Mouse (Mus musculus): ENCODE data around the gene Slc1a2.

GRCm38 (mm10) chr2:102771304-102771703, 112.8 kb downstream of the Slc1a2 start:
- TF ChIP-seq CTCF (IDR thresholded peaks at IDR 0.05; ENCODE audit: low read depth, low read length) (no peak), GATA1 (IDR thresholded peaks at IDR 0.05; ENCODE audit: borderline replicate concordance, low read length) (no peak), POLR2AphosphoS5 (IDR thresholded peaks at IDR 0.05; ENCODE audit: insufficient replicate concordance, low read depth, low read length) (no peak), TAL1 (conservative IDR thresholded peaks at IDR 0.05; ENCODE audit: low read depth, low read length) (no peak)
